Mouse (Mus musculus) olfactory bulb, adult 2 months (tissue): ENCODE measurements around the gene Fignl1.

Source experiments
- CTCF ChIP-seq: fragments of 200-500 bp; IDR thresholded peaks from 2 replicates; pipeline ENCODE4 v1.5.1; 2012; ENCODE audit warnings: low read depth, mild to moderate bottlenecking, low read length, moderate library complexity; ENCODE audit not compliant: insufficient read depth
- POLR2A ChIP-seq: fragments of 200-500 bp; IDR thresholded peaks from 2 replicates; pipeline ENCODE4 v1.6.1; 2012; ENCODE audit warnings: mild to moderate bottlenecking, low read depth, low read length, moderate library complexity; ENCODE audit not compliant: insufficient read depth

DNA sequence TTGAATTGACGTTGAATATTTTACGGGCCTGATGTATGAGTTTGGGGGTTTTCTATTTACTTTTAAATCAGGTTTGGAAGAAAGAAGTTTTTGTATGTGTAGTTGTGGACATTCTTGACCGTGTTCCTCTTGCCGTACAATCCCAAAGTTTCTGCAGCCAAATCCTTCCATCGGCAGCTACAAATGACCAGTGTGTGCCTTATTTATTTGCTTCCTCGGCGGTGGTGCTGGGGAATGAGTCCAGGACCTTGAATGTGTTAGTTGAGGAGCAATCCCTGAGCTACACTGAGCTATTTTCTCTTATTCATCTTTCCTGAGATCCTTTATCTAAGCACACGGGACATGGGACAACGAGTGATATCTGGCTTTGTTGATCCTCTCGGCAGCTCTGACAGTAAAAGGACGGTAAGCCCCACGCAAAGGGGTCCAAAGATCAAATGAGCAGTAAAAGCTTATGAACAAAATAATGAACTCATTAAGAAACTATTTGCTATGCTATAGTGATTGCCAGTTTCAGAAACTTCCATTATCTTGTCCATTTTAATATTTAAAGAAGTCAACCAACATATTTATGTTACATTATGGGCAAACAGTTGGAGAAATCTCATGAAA, 22.2 kb upstream of the Fignl1 start:
- TF ChIP-seq CTCF (no peak), POLR2A (no peak)
